Mouse (Mus musculus) adrenal gland, postnatal 25 days (tissue): ENCODE measurements around the gene 2410002F23Rik. TPM values are rescaled to one million over a fixed set of nuclear protein-coding genes. Genes with fewer than 3 reads are reported as not detected.
A peak's percentile ranks its signal among the peaks of the same experiment; 100 is the strongest.
"Not testable (repeated sequence)": the region's sequence is repeated elsewhere in the genome, so short reads cannot be mapped to it uniquely, and the experiment has no call there.

Source experiments
- DNase-seq: peaks from one replicate; pipeline ENCODE4 v3.0.0; 2021; ENCODE audit warnings: mixed read lengths
- total RNA-seq: library from RNA; stranded (reverse); gene quantifications from 2 replicates; pipeline ENCODE4 v1.2.3, GENCODE M21; 2021

The 2410002F23Rik gene
- total RNA-seq, 1 experiment from 2014 or later, result 125 TPM

GRCm38 (mm10) chr7:44262791-44263643 lies 16.5 kb downstream of the 2410002F23Rik start:
- peak; percentile 91 for DNase-seq

GRCm38 (mm10) chr7:44268117-44268516 lies 21.6 kb downstream of the 2410002F23Rik start:
- no peak for DNase-seq

- no peak for DNase-seq
Observed at GRCm38 (mm10) chr7:44269397-44269796, 22.9 kb downstream of the 2410002F23Rik start.

- no peak for DNase-seq
Observed at GRCm38 (mm10) chr7:44271309-44271708, 24.8 kb downstream of the 2410002F23Rik start.

- no peak for DNase-seq
Observed at GRCm38 (mm10) chr7:44272546-44272945, 26.0 kb downstream of the 2410002F23Rik start.

GRCm38 (mm10) chr7:44273446-44273845 lies 26.9 kb downstream of the 2410002F23Rik start:
- no peak for DNase-seq

- no peak for DNase-seq
Observed at GRCm38 (mm10) chr7:44274096-44274495, 27.6 kb downstream of the 2410002F23Rik start.

- DNase-seq, result no peak
Observed at GRCm38 (mm10) chr7:44275546-44275945, 29.0 kb downstream of the 2410002F23Rik start.

GRCm38 (mm10) chr7:44276461-44277249 lies 30.1 kb downstream of the 2410002F23Rik start:
- DNase-seq, result no peak

GRCm38 (mm10) chr7:44277250-44277622 lies 30.7 kb downstream of the 2410002F23Rik start:
- peak; percentile 25 for DNase-seq

- no peak for DNase-seq
Observed at GRCm38 (mm10) chr7:44280959-44281358, 34.4 kb downstream of the 2410002F23Rik start.

- DNase-seq, result no peak
Observed at GRCm38 (mm10) chr7:44281586-44281985, 35.1 kb downstream of the 2410002F23Rik start.

GRCm38 (mm10) chr7:44287760-44288159 lies 41.2 kb downstream of the 2410002F23Rik start:
- no peak for DNase-seq

GRCm38 (mm10) chr7:44290986-44291385 lies 44.5 kb downstream of the 2410002F23Rik start:
- DNase-seq, result no peak

- no peak for DNase-seq
Observed at GRCm38 (mm10) chr7:44291418-44291817, 44.9 kb downstream of the 2410002F23Rik start.

- not testable (repeated sequence) for DNase-seq
Observed at GRCm38 (mm10) chr7:44297501-44297900, 51.0 kb downstream of the 2410002F23Rik start.

Other genes with a start within 250 kb of the 2410002F23Rik start
- gene Klk1b26, start 234.6 kb upstream of the 2410002F23Rik start, total RNA-seq, result not detected in 2 replicates
- not detected in 2 replicates for gene Klk1b27, start 194.4 kb upstream of the 2410002F23Rik start, total RNA-seq
- gene Klk1b21, start 144.4 kb upstream of the 2410002F23Rik start, total RNA-seq, result not detected in 2 replicates
- gene Klk1b22, start 134.0 kb upstream of the 2410002F23Rik start, total RNA-seq, result not detected in 2 replicates
- gene Klk1b16, start 110.0 kb upstream of the 2410002F23Rik start, total RNA-seq, result not detected in 2 replicates
- gene Klk1b24, start 58.5 kb upstream of the 2410002F23Rik start, total RNA-seq, result not detected in 2 replicates
- gene Klk1b3, start 48.5 kb upstream of the 2410002F23Rik start, total RNA-seq, result not detected in 2 replicates
- not detected in 2 replicates for gene Klk1b4, start 39.3 kb upstream of the 2410002F23Rik start, total RNA-seq
- gene Klk1b5, start 30.8 kb upstream of the 2410002F23Rik start, total RNA-seq, result not detected in 2 replicates
- gene Klk1, start 21.4 kb upstream of the 2410002F23Rik start, total RNA-seq, result not detected in 2 replicates
- gene Gm36864, start 10.5 kb upstream of the 2410002F23Rik start, total RNA-seq, result not detected in 2 replicates
- gene 1700028J19Rik, start within 50 bp of the 2410002F23Rik start, total RNA-seq, result 0.70 and 1.6 TPM in 2 replicates
- not detected in 2 replicates for gene Acp4, start 10.7 kb downstream of the 2410002F23Rik start, total RNA-seq
- gene Gm15517, start 14.7 kb downstream of the 2410002F23Rik start, total RNA-seq, result not detected in 2 replicates
- 3.4 and 3.6 TPM in 2 replicates for gene Clec11a, start 60.2 kb downstream of the 2410002F23Rik start, total RNA-seq
- gene Shank1, start 63.5 kb downstream of the 2410002F23Rik start, total RNA-seq, result 8.5 and 10.4 TPM in 2 replicates
- gene Syt3, start 137.4 kb downstream of the 2410002F23Rik start, total RNA-seq, result 4.1 and 5.7 TPM in 2 replicates
- gene 1700008O03Rik, start 139.1 kb downstream of the 2410002F23Rik start, total RNA-seq, result 2.3 TPM in 1 of 2 replicates, not detected in the other
- gene Lrrc4b, start 182.3 kb downstream of the 2410002F23Rik start, total RNA-seq, result 4.3 and 5.8 TPM in 2 replicates
- 0.61 and 1.9 TPM in 2 replicates for gene Aspdh, start 218.7 kb downstream of the 2410002F23Rik start, total RNA-seq
- 43.9 and 49.2 TPM in 2 replicates for gene Josd2, start 221.3 kb downstream of the 2410002F23Rik start, total RNA-seq
- gene Emc10, start 249.8 kb downstream of the 2410002F23Rik start, total RNA-seq, result 83.9 and 97.6 TPM in 2 replicates
- 12.3 and 17.5 TPM in 2 replicates for gene Fam71e1, start 249.9 kb downstream of the 2410002F23Rik start, total RNA-seq